Mouse (Mus musculus) midbrain, postnatal 0 days (tissue): Measurements from ENCODE around the gene Plac8. TPM values are rescaled to one million over a fixed set of nuclear protein-coding genes. Genes with fewer than 3 reads are reported as not detected.

Experiments
- ATAC-seq: fragments of 200-750 bp; cut with Nextera tagmentation; 2 replicates; pipeline ENCODE4 v1.8.0; 2017; ENCODE audit warnings: moderate number of reproducible peaks, mild to moderate bottlenecking, moderate TSS enrichment, moderate library complexity; ENCODE audit not compliant: low FRiP score
- DNase-seq: peaks from one replicate; pipeline ENCODE4 v3.0.0-alpha.2; 2015; ENCODE audit warnings: low spot score
- H3K27ac ChIP-seq: fragments of 300-500 bp; sonication (generic); 2 replicates; pipeline ENCODE4 v1.5.1; 2014; ENCODE audit warnings: low read depth, mild to moderate bottlenecking, low read length, mixed read lengths
- H3K27me3 ChIP-seq: fragments of 300-500 bp; sonication (generic); 2 replicates; pipeline ENCODE4 v1.6.1; 2014; ENCODE audit warnings: low read length, control low read depth, mixed read lengths; ENCODE audit not compliant: insufficient read depth
- H3K36me3 ChIP-seq: fragments of 300-500 bp; sonication (generic); 2 replicates; pipeline ENCODE4 v1.6.1; 2014; ENCODE audit warnings: low read length, control low read depth, mixed read lengths; ENCODE audit not compliant: insufficient read depth
- H3K4me1 ChIP-seq: fragments of 300-500 bp; sonication (generic); 2 replicates; pipeline ENCODE4 v1.6.1; 2014; ENCODE audit warnings: mild to moderate bottlenecking, control low read depth, antibody characterized with exemption, low read length, mixed read lengths; ENCODE audit not compliant: insufficient read depth
- H3K4me2 ChIP-seq: fragments of 300-500 bp; sonication (generic); 2 replicates; pipeline ENCODE4 v1.6.1; 2014; ENCODE audit warnings: low read depth, mild to moderate bottlenecking, low read length, mixed read lengths; ENCODE audit not compliant: poor library complexity, severe bottlenecking
- H3K4me3 ChIP-seq: fragments of 300-500 bp; sonication (generic); 2 replicates; pipeline ENCODE4 v1.5.1; 2014; ENCODE audit warnings: low read depth, mild to moderate bottlenecking, low read length, moderate library complexity
- H3K9ac ChIP-seq: fragments of 300-500 bp; sonication (generic); replicated peaks from 2 replicates; pipeline ENCODE4 v1.6.1; 2014; ENCODE audit warnings: mild to moderate bottlenecking, low read length, moderate library complexity, mixed read lengths; ENCODE audit not compliant: poor library complexity, severe bottlenecking
- H3K9me3 ChIP-seq: fragments of 300-500 bp; sonication (generic); 2 replicates; pipeline ENCODE4 v1.6.1; 2016; ENCODE audit warnings: low read length, control low read depth
- CTCF ChIP-seq: IDR thresholded peaks from 2 replicates; pipeline ENCODE4 v1.5.1; 2016; ENCODE audit warnings: antibody characterized with exemption, mild to moderate bottlenecking
- WGBS: fragments of 180-500 bp; shearing (Covaris S2); extraction: QIAGEN DNeasy Blood & Tissue Kit; methylation state at CpG from one replicate; pipeline ENCODE4 v1.1.7; 2014; 5-methylcytosine and 5-hydroxymethylcytosine counted together
- polyA plus RNA-seq: library from polyadenylated mRNA; unstranded; fragments of >200 nt; fragmentation: Nextera tagmentation; extraction: Ambion mirVana; gene quantifications from 2 replicates; pipeline ENCODE4 v1.2.1, GENCODE M21; 2015
- total RNA-seq: library from RNA; depleted of rRNA; stranded (reverse); fragments of >200 nt; gene quantifications from 2 replicates; pipeline ENCODE4 v1.2.3, GENCODE M21; 2014

The Plac8 gene
- total and polyA plus RNA-seq, 2 experiments from 2014 or later, result 1.7 to 3.4 TPM

DNA sequence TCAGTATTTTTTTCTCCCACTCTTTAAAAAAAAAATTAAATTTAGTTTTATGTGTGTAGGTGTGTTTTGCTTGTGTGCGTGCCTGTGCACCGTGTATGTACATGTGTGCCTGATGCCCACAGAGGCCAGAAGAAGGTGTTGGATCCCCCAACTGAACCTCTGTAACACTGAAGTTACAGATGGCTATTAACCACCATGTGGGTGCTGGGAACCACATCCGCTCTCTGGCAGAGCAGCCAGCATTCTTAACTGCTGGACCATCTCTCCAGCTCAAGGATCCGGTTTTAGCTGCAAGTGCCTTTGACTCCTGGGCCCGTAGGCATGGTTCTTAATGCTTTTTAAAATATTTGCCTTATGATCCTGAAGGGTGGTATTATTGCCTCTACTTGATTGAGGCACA, 1.2 kb upstream of the Plac8 start:
- no peak for TF ChIP-seq CTCF
- H3K9ac ChIP-seq, result no peak overlapping the region

DNA sequence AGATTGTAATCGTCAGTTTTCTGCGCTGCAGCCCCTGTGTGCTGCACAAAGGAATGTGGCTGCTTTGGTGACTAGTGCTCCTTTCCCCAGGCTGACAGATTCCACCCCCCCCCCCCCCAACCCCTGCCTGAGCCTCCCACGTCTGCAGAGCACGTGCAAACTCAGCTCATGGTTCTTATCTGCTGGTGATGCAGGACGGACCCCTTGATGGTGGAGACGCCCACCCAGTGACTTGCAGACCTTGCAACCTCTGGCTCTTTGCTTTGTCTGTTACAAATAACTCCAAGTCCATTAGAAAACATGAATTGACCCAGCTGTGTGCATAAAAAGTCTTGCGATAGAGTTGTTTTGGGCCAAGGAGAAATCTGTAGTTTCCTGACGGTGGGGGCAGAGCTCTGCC, 1.3 kb downstream of the Plac8 start:
- no peak for TF ChIP-seq CTCF
- WGBS, result 47% methylated on average over 8 of the region's 8 CpGs
- no peaks in the 10 kb centered on the region for H3K36me3 ChIP-seq
- no peak for ATAC-seq
- H3K9me3 ChIP-seq, result no peaks in the 10 kb centered on the region
- H3K4me3 ChIP-seq, result no peak overlapping the region
- H3K4me1 ChIP-seq, result no peaks in the 10 kb centered on the region
- H3K27ac ChIP-seq, result no peak overlapping the region
- no peak for DNase-seq
- H3K4me2 ChIP-seq, result no peak overlapping the region
- no peak overlapping the region for H3K9ac ChIP-seq
- H3K27me3 ChIP-seq, result no peaks in the 10 kb centered on the region

More for the DNA sequence above, 1.2 kb upstream of the Plac8 start:
- no peaks in the 10 kb centered on the region for H3K36me3 ChIP-seq
- no peak overlapping the region for H3K4me2 ChIP-seq
- no peak for DNase-seq
- H3K9me3 ChIP-seq, result no peaks in the 10 kb centered on the region
- 93% methylated on average over 5 of the region's 5 CpGs for WGBS
- no peak overlapping the region for H3K4me3 ChIP-seq
- H3K4me1 ChIP-seq, result no peaks in the 10 kb centered on the region
- no peaks in the 10 kb centered on the region for H3K27me3 ChIP-seq
- no peak for ATAC-seq
- H3K27ac ChIP-seq, result no peak overlapping the region

DNA sequence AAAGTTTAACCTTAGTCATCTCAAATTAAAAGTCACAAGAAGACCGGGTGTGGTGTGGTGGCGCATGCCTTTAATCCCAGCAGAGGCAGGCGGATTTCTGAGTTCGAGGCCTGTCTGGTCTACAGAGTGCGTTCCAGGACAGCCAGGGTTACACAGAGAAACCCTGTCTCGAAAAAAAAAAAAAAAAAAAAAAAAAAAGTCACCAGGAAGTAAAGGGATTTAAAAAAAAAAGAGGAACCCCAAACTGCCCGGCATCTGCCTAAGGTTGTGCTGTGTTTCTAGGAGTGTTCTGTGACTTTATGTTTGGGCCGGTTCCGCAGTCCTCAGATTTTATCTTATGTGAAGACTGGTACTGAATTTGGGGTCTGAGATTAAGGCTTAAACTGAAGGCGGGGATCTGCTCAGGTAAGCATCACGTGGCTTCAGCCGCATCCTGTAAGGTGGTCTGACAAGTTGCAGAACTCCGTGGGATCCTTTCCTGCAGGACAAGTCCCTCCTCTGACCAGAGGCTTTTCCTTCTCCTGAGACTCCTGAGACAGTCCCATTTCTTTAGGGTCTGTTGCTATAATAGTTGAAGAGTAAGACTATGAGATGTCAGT, 1.9 kb downstream of the Plac8 start:
- no peak for ATAC-seq
- no peaks in the 10 kb centered on the region for H3K9me3 ChIP-seq
- H3K27ac ChIP-seq, result no peak overlapping the region
- no peak for TF ChIP-seq CTCF
- no peak for DNase-seq
- no peak overlapping the region for H3K4me2 ChIP-seq
- no peaks in the 10 kb centered on the region for H3K27me3 ChIP-seq
- WGBS, result 73% methylated on average over 13 of the region's 13 CpGs
- H3K9ac ChIP-seq, result no peak overlapping the region
- no peaks in the 10 kb centered on the region for H3K36me3 ChIP-seq
- H3K4me3 ChIP-seq, result no peak overlapping the region
- H3K4me1 ChIP-seq, result no peaks in the 10 kb centered on the region

DNA sequence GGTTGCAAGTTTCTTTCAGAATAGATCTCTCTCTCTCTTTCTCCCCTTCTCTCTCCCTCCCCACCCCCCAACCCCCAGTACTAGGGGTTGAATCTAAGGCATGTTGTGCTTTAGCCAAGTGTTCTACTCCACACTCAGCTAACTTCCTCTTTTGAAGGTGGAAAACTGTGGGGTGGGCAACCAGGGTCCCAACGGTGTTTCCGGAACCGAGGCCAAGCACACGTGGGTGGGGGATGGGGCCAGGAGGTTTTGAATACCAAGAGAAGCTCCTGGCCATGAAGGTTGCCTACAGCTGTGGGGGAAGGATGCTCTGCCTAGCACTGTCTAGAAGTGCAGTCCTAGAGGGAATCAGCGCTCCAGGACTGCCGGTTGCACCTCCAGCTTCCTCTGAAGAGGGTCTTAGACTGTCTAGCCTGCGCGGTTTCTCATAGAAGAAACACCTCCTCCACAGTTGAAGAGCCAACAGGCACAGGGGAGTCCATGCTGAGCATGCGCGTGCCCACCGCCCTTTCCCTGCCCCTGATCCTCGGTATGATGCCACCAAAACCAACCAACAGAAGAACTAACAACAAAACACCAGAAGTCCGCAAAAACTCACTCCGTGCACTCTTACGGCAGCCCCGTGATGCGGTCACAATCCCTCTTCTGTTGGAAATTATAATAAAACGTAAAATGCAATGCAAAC, 2.7 kb downstream of the Plac8 start:
- H3K4me1 ChIP-seq, result no peaks in the 10 kb centered on the region
- no peaks in the 10 kb centered on the region for H3K9me3 ChIP-seq
- TF ChIP-seq CTCF, result no peak
- H3K4me3 ChIP-seq, result no peak overlapping the region
- ATAC-seq (no peak), DNase-seq (no peak)
- no peaks in the 10 kb centered on the region for H3K27me3 ChIP-seq
- H3K27ac ChIP-seq, result no peak overlapping the region
- H3K9ac ChIP-seq, result no peak overlapping the region
- no peak overlapping the region for H3K4me2 ChIP-seq
- H3K36me3 ChIP-seq, result no peaks in the 10 kb centered on the region
- 78% methylated on average over 18 of the region's 18 CpGs for WGBS

DNA sequence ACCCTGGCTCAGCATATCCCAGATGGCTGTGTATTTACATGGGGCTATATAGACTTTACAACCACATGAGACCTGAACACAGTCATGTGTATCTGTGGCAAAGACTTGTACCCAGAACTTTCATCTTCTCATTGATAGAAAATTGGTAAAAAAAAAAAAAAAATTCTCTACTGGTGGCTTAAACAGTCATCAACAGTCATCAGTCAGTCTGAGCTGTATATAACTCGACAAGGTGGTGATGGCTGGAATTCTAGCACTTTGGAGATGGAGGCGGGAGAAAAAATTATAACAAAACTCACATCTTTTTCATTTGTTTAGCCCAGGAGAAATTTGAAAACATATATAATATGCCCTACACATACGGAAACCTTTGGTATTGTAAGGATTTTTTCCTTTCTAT, 3.2 kb downstream of the Plac8 start:
- WGBS, result 95% methylated on average over 3 of the region's 3 CpGs

DNA sequence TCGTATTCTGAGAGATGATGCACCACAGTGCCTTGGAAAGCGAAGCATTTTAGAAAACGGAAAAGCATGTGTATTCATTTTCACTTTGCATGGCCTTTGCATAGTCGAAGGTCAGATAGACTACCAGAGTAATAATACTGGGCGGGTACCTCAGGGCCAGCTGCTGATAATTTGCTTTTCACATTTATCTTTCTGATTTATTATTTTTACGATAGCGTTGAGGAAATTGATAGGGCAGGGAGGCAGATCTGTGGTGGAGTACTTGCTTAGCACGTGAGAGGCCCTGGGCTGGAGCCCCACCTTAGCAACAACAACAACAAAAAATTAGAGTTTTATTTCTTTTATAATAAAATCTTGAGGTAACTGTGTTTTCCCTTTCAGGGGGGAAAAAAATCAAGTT, 3.9 kb downstream of the Plac8 start:
- no peak overlapping the region for H3K27ac ChIP-seq
- no peak overlapping the region for H3K4me3 ChIP-seq
- no peak overlapping the region for H3K4me2 ChIP-seq
- no peaks in the 10 kb centered on the region for H3K4me1 ChIP-seq
- TF ChIP-seq CTCF, result no peak
- no peak overlapping the region for H3K9ac ChIP-seq
- ATAC-seq (no peak), DNase-seq (no peak)
- H3K36me3 ChIP-seq, result no peaks in the 10 kb centered on the region
- WGBS, result 92% methylated on average over 8 of the region's 8 CpGs
- no peaks in the 10 kb centered on the region for H3K9me3 ChIP-seq
- H3K27me3 ChIP-seq, result no peaks in the 10 kb centered on the region

More for the DNA sequence above, 3.2 kb downstream of the Plac8 start:
- no peak for DNase-seq
- Histone ChIP-seq H3K9ac (no peak overlapping the region), H3K4me2 (no peak overlapping the region), H3K4me1 (no peaks in the 10 kb centered on the region), H3K27ac (no peak overlapping the region), H3K9me3 (no peaks in the 10 kb centered on the region), H3K27me3 (no peaks in the 10 kb centered on the region), H3K36me3 (no peaks in the 10 kb centered on the region), H3K4me3 (no peak overlapping the region)
- no peak for ATAC-seq
- TF ChIP-seq CTCF, result no peak
